23 mouse cellular contexts compared by ENCODE assay signal in genomic region chr19:10938771-10939170, GRCm38 (mm10). TPM values are rescaled to one million over a fixed set of nuclear protein-coding genes. Genes with fewer than 3 reads are reported as not detected.
A peak's percentile ranks its signal among the peaks of the same experiment; 100 is the strongest.
DNase-seq lines count a peak whose midpoint lies in the region; ATAC-seq and TF ChIP-seq lines count a peak whose summit lies in the region.
"Had no signal": no experiment of that assay in that cellular context is flagged by ENCODE, and none has a peak within 500 bp of the region (broad histone marks: within the 10 kb centered on the region; RNA-seq: fewer than 3 reads in every experiment).

No protein-coding gene starts in this region.

- peak; percentile 66 for DNase-seq in MEL (ENCODE audit: low read depth, low spot score)
- DNase-seq in ovary, postnatal 10 days (ENCODE audit: low spot score) = no peak
- DNase-seq: adrenal gland, adult 8-10 months; adrenal gland, postnatal 14 days; adrenal gland, postnatal 36 days; cerebellum, adult 11-12 months; cerebellum, adult 2 months; cerebellum, adult 9-10 months; cerebellum, postnatal 10 days; cerebellum, postnatal 25 days had no signal

- no peak for TF ChIP-seq RAD21 in MEL (IDR thresholded peaks at IDR 0.05; ENCODE audit: low read depth, low read length)

- no peak overlapping the region for H3K9ac ChIP-seq in intestine, embryonic 15.5 days
- H3K9ac ChIP-seq in intestine, postnatal 0 days (ENCODE audit: low read depth, low read length) = no peak overlapping the region
- H3K9ac ChIP-seq in MEL (ENCODE audit: control insufficient read depth, low read depth, low read length, poor library complexity, severe bottlenecking) = no peak overlapping the region
- no peak overlapping the region for H3K9ac ChIP-seq in forebrain, embryonic 13.5 days
- H3K9ac ChIP-seq: embryonic facial prominence, embryonic 12.5 days had no signal

- no peak overlapping the region for H3K4me2 ChIP-seq in intestine, embryonic 15.5 days (replicated peaks)
- no peak overlapping the region for H3K4me2 ChIP-seq in intestine, postnatal 0 days (replicated peaks; ENCODE audit: low read depth)
- no peak overlapping the region for H3K4me2 ChIP-seq in forebrain, embryonic 13.5 days
- H3K4me2 ChIP-seq: embryonic facial prominence, embryonic 12.5 days had no signal

- peak; percentile 42 to 57; a peak in 2 of 4 replicates for TF ChIP-seq EP300 in MEL (IDR thresholded peaks at IDR 0.05; ENCODE audit: low read depth in 1 of 2, low read length in 2 of 2)

- TF ChIP-seq POLR2A in MEL (IDR thresholded peaks at IDR 0.05; ENCODE audit: control insufficient read depth in 1 of 2, insufficient read depth in 1 of 2, low read depth in 1 of 2, low read length in 2 of 2, poor library complexity in 1 of 2) = no peak

- WGBS in intestine, embryonic 15.5 days = 24% methylated on average over 3 of the region's 3 CpGs
- 25% methylated on average over 3 of the region's 3 CpGs for WGBS in intestine, postnatal 0 days
- WGBS in forebrain, embryonic 13.5 days = 73% methylated on average over 3 of the region's 3 CpGs

- no peak overlapping the region for H3K27ac ChIP-seq in intestine, embryonic 15.5 days
- no peak overlapping the region for H3K27ac ChIP-seq in intestine, postnatal 0 days (ENCODE audit: low read depth, low read length)
- no peak overlapping the region; the same call in 1 of the 2 replicates for H3K27ac ChIP-seq in MEL (ENCODE audit: control insufficient read depth, low read depth, low read length)
- no peak overlapping the region for H3K27ac ChIP-seq in forebrain, embryonic 13.5 days
- H3K27ac ChIP-seq: embryonic facial prominence, embryonic 10.5 days; embryonic facial prominence, embryonic 12.5 days had no signal

- peaks cover 18% of the 10 kb centered on the region for H3K36me3 ChIP-seq in intestine, embryonic 15.5 days
- H3K36me3 ChIP-seq in intestine, postnatal 0 days (ENCODE audit: control insufficient read depth, insufficient read depth) = peaks cover 22% of the 10 kb centered on the region
- peaks cover 2 to 20% of the 10 kb centered on the region in 2 experiments; a peak in 3 of 4 replicates for H3K36me3 ChIP-seq in MEL (ENCODE audit: control insufficient read depth in 1 of 2, insufficient read depth in 2 of 2, low read length in 2 of 2)
- H3K36me3 ChIP-seq in forebrain, embryonic 13.5 days (ENCODE audit: poor library complexity, severe bottlenecking) = peaks cover 23% of the 10 kb centered on the region

- H3K4me1 ChIP-seq in intestine, embryonic 15.5 days (replicated peaks) = peaks cover 17% of the 10 kb centered on the region
- H3K4me1 ChIP-seq in intestine, postnatal 0 days (replicated peaks; ENCODE audit: control insufficient read depth, insufficient read depth, low read length) = no peaks in the 10 kb centered on the region; the same call in 1 of the 2 replicates
- H3K4me1 ChIP-seq in MEL (ENCODE audit: control insufficient read depth in 1 of 2, insufficient read depth in 2 of 2, low read length in 2 of 2) = peaks cover 10 to 32% of the 10 kb centered on the region in 2 experiments
- H3K4me1 ChIP-seq in forebrain, embryonic 13.5 days = peaks cover 14% of the 10 kb centered on the region

- no peaks in the 10 kb centered on the region for H3K79me2 ChIP-seq in MEL (ENCODE audit: control insufficient read depth, insufficient read depth, low read length, poor library complexity)

- no peaks in the 10 kb centered on the region for H3K27me3 ChIP-seq in intestine, embryonic 15.5 days (replicated peaks)
- H3K27me3 ChIP-seq in intestine, postnatal 0 days (replicated peaks; ENCODE audit: control insufficient read depth, insufficient read depth, low read length) = no peaks in the 10 kb centered on the region
- H3K27me3 ChIP-seq in MEL (ENCODE audit: control insufficient read depth in 1 of 2, insufficient read depth in 2 of 2, low read length in 2 of 2) = no peaks in the 10 kb centered on the region
- no peaks in the 10 kb centered on the region; the same call in 1 of the 2 replicates for H3K27me3 ChIP-seq in forebrain, embryonic 13.5 days
- H3K27me3 ChIP-seq: embryonic facial prominence, embryonic 12.5 days had no signal

- 0 out of 2 replicates have a peak, but pooled peaks have one; percentile 46 for ATAC-seq in intestine, embryonic 15.5 days
- no peak for ATAC-seq in intestine, postnatal 0 days
- ATAC-seq in megakaryocyte, adult 5-6 weeks (ENCODE audit: poor library complexity, severe bottlenecking) = peak; percentile 48
- no peak for ATAC-seq in forebrain, embryonic 13.5 days
- ATAC-seq: forebrain, embryonic 14.5 days; forebrain, embryonic 16.5 days had no signal

- no peak for TF ChIP-seq CTCF in intestine, postnatal 0 days (IDR thresholded peaks at IDR 0.05; ENCODE audit: low read depth)
- TF ChIP-seq CTCF in MEL (IDR thresholded peaks at IDR 0.05 in 2 of 3, conservative IDR thresholded peaks at IDR 0.05 in 1 of 3; ENCODE audit: control insufficient read depth in 1 of 3, insufficient read depth in 1 of 3, low read depth in 2 of 3, low read length in 3 of 3, poor library complexity in 1 of 3, severe bottlenecking in 1 of 3) = no peak

- H3K9me3 ChIP-seq in intestine, embryonic 15.5 days = no peaks in the 10 kb centered on the region
- H3K9me3 ChIP-seq in intestine, postnatal 0 days (ENCODE audit: control insufficient read depth) = no peaks in the 10 kb centered on the region
- H3K9me3 ChIP-seq in MEL (replicated peaks; ENCODE audit: insufficient read depth, low read length) = no peaks in the 10 kb centered on the region
- H3K9me3 ChIP-seq in forebrain, embryonic 13.5 days (replicated peaks) = no peaks in the 10 kb centered on the region
- H3K9me3 ChIP-seq: embryonic facial prominence, embryonic 10.5 days; embryonic facial prominence, embryonic 12.5 days had no signal

- H3K4me3 ChIP-seq in intestine, embryonic 15.5 days (replicated peaks) = no peak overlapping the region
- no peak overlapping the region for H3K4me3 ChIP-seq in intestine, postnatal 0 days (ENCODE audit: low read depth, low read length)
- no peak overlapping the region for H3K4me3 ChIP-seq in MEL (ENCODE audit: control insufficient read depth in 1 of 2, insufficient read depth in 1 of 2, low read depth in 2 of 2, low read length in 2 of 2)
- no peak overlapping the region for H3K4me3 ChIP-seq in forebrain, embryonic 13.5 days
- H3K4me3 ChIP-seq: embryonic facial prominence, embryonic 10.5 days; embryonic facial prominence, embryonic 12.5 days had no signal

TF ChIP-seq in MEL, 35 proteins besides CTCF, POLR2A, EP300 and RAD21 (continues in another document):
- peak; percentile 61 for TF ChIP-seq ETS1 (IDR thresholded peaks at IDR 0.05; ENCODE audit: low read depth, low read length)
- TF ChIP-seq GATA1 (IDR thresholded peaks at IDR 0.05; ENCODE audit: low read depth, low read length) = peak; percentile 90

RNA-seq across cellular contexts. Expression of gene Ptgdr2, which starts 1.8 kb away (rescaled TPM):
- polyA plus RNA-seq in intestine, embryonic 15.5 days (2015; fragmentation: Nextera tagmentation; extraction: Ambion mirVana) = 0.05 and 0.06 TPM in 2 replicates
- polyA plus RNA-seq in intestine, postnatal 0 days (2015; fragmentation: Nextera tagmentation; extraction: Ambion mirVana) = not detected in 2 replicates
- 0.33 and 0.46 TPM in 2 replicates for total RNA-seq in MEL (2012; rRNA removed)
- polyA plus RNA-seq in MEL (2012; ENCODE audit: insufficient read depth in 1 of 2, insufficient read length in 2 of 2, low read depth in 1 of 2, low replicate concordance in 2 of 2, missing spikeins in 1 of 2) = under 1 TPM in 1 of 2 experiments, not detected in 1; 0.31 TPM
- 0.21 TPM in 1 of 2 replicates, not detected in the other for total RNA-seq in megakaryocyte, adult 5-6 weeks (2015)
- total RNA-seq in megakaryocyte, adult 5-6 weeks (2017) = 0.07 and 0.20 TPM in 2 replicates
- 0.06 and 0.17 TPM in 2 replicates for polyA plus RNA-seq in forebrain, embryonic 13.5 days (2015; fragmentation: Nextera tagmentation; extraction: Ambion mirVana)
- total RNA-seq: adrenal gland, adult 18-20 months; adrenal gland, postnatal 14 days; adrenal gland, postnatal 36 days had no signal
- polyA plus RNA-seq: embryonic facial prominence, embryonic 10.5 days had no signal

RNA-seq across cellular contexts. Expression of gene Ccdc86, which starts 10.3 kb away (rescaled TPM):
- polyA plus RNA-seq in intestine, embryonic 15.5 days (2015; fragmentation: Nextera tagmentation; extraction: Ambion mirVana) = 29.0 and 29.5 TPM in 2 replicates
- 11.0 and 12.4 TPM in 2 replicates for polyA plus RNA-seq in intestine, postnatal 0 days (2015; fragmentation: Nextera tagmentation; extraction: Ambion mirVana)
- total RNA-seq in MEL (2012; rRNA removed) = 20.2 and 29.5 TPM in 2 replicates
- polyA plus RNA-seq in MEL (2012; ENCODE audit: insufficient read depth in 1 of 2, insufficient read length in 2 of 2, low read depth in 1 of 2, low replicate concordance in 2 of 2, missing spikeins in 1 of 2) = 10 to 100 TPM in 1 of 2 experiments, not detected in 1; 50.9 TPM
- total RNA-seq in megakaryocyte, adult 5-6 weeks (2015) = 11.1 and 11.3 TPM in 2 replicates
- 10.8 and 16.7 TPM in 2 replicates for total RNA-seq in megakaryocyte, adult 5-6 weeks (2017)
- polyA plus RNA-seq in forebrain, embryonic 13.5 days (2015; fragmentation: Nextera tagmentation; extraction: Ambion mirVana) = 21.2 and 22.9 TPM in 2 replicates

RNA-seq across cellular contexts. Expression of gene Zp1, which starts 18.3 kb away (rescaled TPM):
- polyA plus RNA-seq in intestine, embryonic 15.5 days (2015; fragmentation: Nextera tagmentation; extraction: Ambion mirVana) = not detected in 2 replicates
- not detected in 2 replicates for polyA plus RNA-seq in intestine, postnatal 0 days (2015; fragmentation: Nextera tagmentation; extraction: Ambion mirVana)
- total RNA-seq in MEL (2012; rRNA removed) = not detected in 2 replicates
- polyA plus RNA-seq in MEL (2012; ENCODE audit: insufficient read depth in 1 of 2, insufficient read length in 2 of 2, low read depth in 1 of 2, low replicate concordance in 2 of 2, missing spikeins in 1 of 2) = not detected
- total RNA-seq in megakaryocyte, adult 5-6 weeks (2015) = not detected in 2 replicates
- total RNA-seq in megakaryocyte, adult 5-6 weeks (2017) = not detected in 2 replicates
- polyA plus RNA-seq in forebrain, embryonic 13.5 days (2015; fragmentation: Nextera tagmentation; extraction: Ambion mirVana) = not detected in 2 replicates
- total RNA-seq: adrenal gland, adult 18-20 months; adrenal gland, adult 8-10 months; adrenal gland, postnatal 14 days; adrenal gland, postnatal 36 days had no signal
- polyA plus RNA-seq: C2C12; cerebellum, adult 2 months; cortical plate, adult 2 months; embryonic facial prominence, embryonic 10.5 days; embryonic facial prominence, embryonic 14.5 days; forebrain, embryonic 11.5 days; forebrain, embryonic 14.5 days had no signal

RNA-seq across cellular contexts. Expression of gene Ms4a10, which starts 35.7 kb away (rescaled TPM):
- polyA plus RNA-seq in intestine, embryonic 15.5 days (2015; fragmentation: Nextera tagmentation; extraction: Ambion mirVana) = 37.4 and 51.1 TPM in 2 replicates
- polyA plus RNA-seq in intestine, postnatal 0 days (2015; fragmentation: Nextera tagmentation; extraction: Ambion mirVana) = 854 and 883 TPM in 2 replicates
- not detected in 2 replicates for total RNA-seq in MEL (2012; rRNA removed)
- polyA plus RNA-seq in MEL (2012; ENCODE audit: insufficient read depth in 1 of 2, insufficient read length in 2 of 2, low read depth in 1 of 2, low replicate concordance in 2 of 2, missing spikeins in 1 of 2) = not detected
- not detected in 2 replicates for total RNA-seq in megakaryocyte, adult 5-6 weeks (2015)
- not detected in 2 replicates for total RNA-seq in megakaryocyte, adult 5-6 weeks (2017)
- not detected in 2 replicates for polyA plus RNA-seq in forebrain, embryonic 13.5 days (2015; fragmentation: Nextera tagmentation; extraction: Ambion mirVana)
- polyA plus RNA-seq: C2C12; cerebellum, adult 2 months; cortical plate, adult 2 months; embryonic facial prominence, embryonic 10.5 days; embryonic facial prominence, embryonic 12.5 days; forebrain, embryonic 11.5 days; forebrain, embryonic 14.5 days; forebrain, embryonic 16.5 days had no signal

RNA-seq across cellular contexts. Expression of gene Prpf19, which starts 43.7 kb away (rescaled TPM):
- 35.8 and 39.2 TPM in 2 replicates for polyA plus RNA-seq in intestine, embryonic 15.5 days (2015; fragmentation: Nextera tagmentation; extraction: Ambion mirVana)
- 20.3 and 24.6 TPM in 2 replicates for polyA plus RNA-seq in intestine, postnatal 0 days (2015; fragmentation: Nextera tagmentation; extraction: Ambion mirVana)
- total RNA-seq in MEL (2012; rRNA removed) = 154 and 158 TPM in 2 replicates
- polyA plus RNA-seq in MEL (2012; ENCODE audit: insufficient read depth in 1 of 2, insufficient read length in 2 of 2, low read depth in 1 of 2, low replicate concordance in 2 of 2, missing spikeins in 1 of 2) = 100 to 1,000 TPM; 128 to 363 TPM
- total RNA-seq in megakaryocyte, adult 5-6 weeks (2015) = 34.1 and 36.1 TPM in 2 replicates
- total RNA-seq in megakaryocyte, adult 5-6 weeks (2017) = 69.0 and 76.2 TPM in 2 replicates
- 45.3 and 50.8 TPM in 2 replicates for polyA plus RNA-seq in forebrain, embryonic 13.5 days (2015; fragmentation: Nextera tagmentation; extraction: Ambion mirVana)

Comparison
In these comparisons a context has a peak if more than half of its experiments do, and no peak if none do; other contexts are left out.
1. ATAC-seq: peak in intestine, embryonic 15.5 days (single experiment) and megakaryocyte, adult 5-6 weeks (single experiment); none in intestine, postnatal 0 days (single experiment) and forebrain, embryonic 13.5 days (single experiment).